Mouse (Mus musculus): ENCODE results near the gene Mmgt2.

Gene Mmgt2

GRCm38 (mm10) chr11:62699749-62700148 lies 51.3 kb downstream of the Mmgt2 start:
- no peak for DNase-seq (ENCODE audit: extremely low read depth, low read depth)

- DNase-seq (ENCODE audit: extremely low read depth, low read depth), result no peak
Observed at GRCm38 (mm10) chr11:62701218-62701617, 52.8 kb downstream of the Mmgt2 start.

- no peak for DNase-seq (ENCODE audit: extremely low read depth, low read depth)
Observed at GRCm38 (mm10) chr11:62706141-62706540, 57.7 kb downstream of the Mmgt2 start.

- DNase-seq (ENCODE audit: extremely low read depth, low read depth), result no peak
Observed at GRCm38 (mm10) chr11:62708252-62708651, 59.8 kb downstream of the Mmgt2 start.

GRCm38 (mm10) chr11:62710657-62711056 lies 62.2 kb downstream of the Mmgt2 start:
- DNase-seq (ENCODE audit: extremely low read depth, low read depth), result no peak
